Mouse (Mus musculus) hindlimb bud, embryonic 11.5 days (tissue): ENCODE measurements around the gene Nt5c1a.

ENCODE experiments used
- DNase-seq: peaks from one replicate; pipeline ENCODE4 v3.0.0-alpha.2; 2012; ENCODE audit warnings: low read depth, low spot score; ENCODE audit errors: extremely low spot score

Gene Nt5c1a

GRCm38 (mm10) chr4:123247147-123247880 lies 46.0 kb downstream of the Nt5c1a start:
- DNase-seq, result no peak

GRCm38 (mm10) chr4:123248971-123249567 lies 47.8 kb downstream of the Nt5c1a start:
- no peak for DNase-seq

- DNase-seq, result no peak
These were observed 50.9 kb downstream of the Nt5c1a start for GRCm38 (mm10) chr4:123252214-123252613.

- peak; percentile 77 for DNase-seq
These were observed 53.3 kb downstream of the Nt5c1a start for GRCm38 (mm10) chr4:123254617-123255016.

GRCm38 (mm10) chr4:123260071-123260746 lies 58.9 kb downstream of the Nt5c1a start:
- no peak for DNase-seq

- no peak for DNase-seq
These were observed 60.6 kb downstream of the Nt5c1a start, which contains the start of gene Pabpc4 for GRCm38 (mm10) chr4:123261721-123262401. Gene Pabpc4, plus strand, starts transcription at chr4:123262351.
